Mouse (Mus musculus) MEL (cell line): ENCODE measurements around the gene Gm45808.

Experiments used
- CHD2 ChIP-seq: IDR thresholded peaks from 2 replicates; pipeline ENCODE4 v1.6.1; 2011; ENCODE audit warnings: low read length, improper control_type of control experiment
- GATA1 ChIP-seq: IDR thresholded peaks from 2 replicates; pipeline ENCODE4 v1.6.1; 2011; ENCODE audit warnings: low read depth, low read length, improper control_type of control experiment
- POLR2A ChIP-seq, 2 experiments: IDR thresholded peaks; 2 replicates each; pipeline ENCODE4 v1.6.1; 2011 to 2012; ENCODE audit warnings: low read length in 2 of 2, mild to moderate bottlenecking in 2 of 2, control low read depth in 1 of 2, improper control_type of control experiment in 1 of 2, low read depth in 1 of 2, moderate library complexity in 1 of 2; ENCODE audit not compliant: control insufficient read depth in 1 of 2, insufficient read depth in 1 of 2, poor library complexity in 1 of 2
- RCOR1 ChIP-seq: IDR thresholded peaks from 2 replicates; pipeline ENCODE4 v1.6.1; 2012; ENCODE audit warnings: low read depth, mild to moderate bottlenecking, inconsistent platforms, low read length, improper control_type of control experiment
- SIN3A ChIP-seq: IDR thresholded peaks from 2 replicates; pipeline ENCODE4 v1.6.1; 2012; ENCODE audit warnings: low read length, improper control_type of control experiment, inconsistent platforms

DNA sequence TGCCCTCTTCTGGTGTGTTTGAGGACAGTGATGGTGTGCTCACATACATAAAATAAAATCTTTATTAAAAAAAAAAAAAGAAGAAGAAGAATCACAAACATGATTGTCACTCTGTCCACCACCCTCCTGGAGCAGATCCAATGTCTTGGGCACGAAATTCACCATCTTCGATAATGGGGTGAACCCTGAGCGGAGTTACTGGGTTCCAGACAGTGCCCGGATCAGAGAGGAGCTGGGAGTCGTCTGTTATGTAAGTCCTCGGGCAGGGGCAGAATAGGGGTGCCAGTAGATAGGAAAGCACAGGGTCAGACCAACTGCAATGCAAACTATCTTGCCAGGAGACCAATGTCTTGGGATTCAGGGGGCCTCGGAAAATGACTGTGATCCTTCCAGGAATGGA lies 34.0 kb upstream of the Gm45808 start:
- no peak for TF ChIP-seq GATA1
- TF ChIP-seq CHD2: no peak
- no peak for TF ChIP-seq SIN3A
- TF ChIP-seq RCOR1: no peak
- no peak for TF ChIP-seq POLR2A (IDR thresholded peaks at IDR 0.05; ENCODE audit: control insufficient read depth in 1 of 2, insufficient read depth in 1 of 2, low read depth in 1 of 2, low read length in 2 of 2, poor library complexity in 1 of 2)
